Mouse (Mus musculus) megakaryocyte, embryonic 14.5 days (primary cell): ENCODE results near the gene B3gnt6.

Experiments
- FLI1 ChIP-seq: IDR thresholded peaks from 2 replicates; pipeline ENCODE4 v1.6.1; 2012; ENCODE audit warnings: low read length, inconsistent platforms, mixed read lengths
- GATA1 ChIP-seq: IDR thresholded peaks from 3 replicates; pipeline ENCODE4 v1.6.1; 2012; ENCODE audit warnings: mixed read lengths, low read length, inconsistent platforms, borderline replicate concordance

DNA sequence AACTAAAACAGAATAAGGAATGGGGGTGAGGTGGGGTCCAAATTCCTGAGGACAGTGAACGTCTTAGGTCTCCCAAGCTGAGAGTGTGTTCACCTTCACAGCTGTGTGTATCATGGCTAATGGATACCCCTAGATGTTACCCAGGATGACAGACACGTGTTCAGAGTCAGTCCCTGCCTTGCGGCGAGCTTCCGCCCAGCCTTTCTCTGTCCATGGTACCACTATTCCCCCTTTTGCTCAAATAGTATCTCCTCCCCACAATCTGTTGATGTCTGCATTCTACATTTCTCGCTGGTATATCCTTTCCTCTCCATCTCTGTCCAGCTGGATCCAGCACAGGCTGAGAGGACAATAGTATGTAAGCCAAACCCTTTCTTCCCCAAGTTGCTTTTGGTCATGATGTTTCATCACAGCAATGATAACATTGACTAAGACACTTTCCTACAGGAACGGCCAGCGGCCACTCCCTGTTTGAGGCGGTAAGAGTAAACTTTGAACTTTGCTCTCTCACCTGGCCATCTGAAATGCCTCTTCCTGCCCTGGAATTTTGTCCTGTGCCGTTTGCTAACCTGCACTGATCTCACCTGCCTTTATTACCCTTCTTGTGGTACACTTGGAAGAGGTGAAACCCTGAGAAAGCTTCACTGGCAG, 4.0 kb downstream of the B3gnt6 start:
- TF ChIP-seq GATA1 (no peak), FLI1 (no peak)
